Mouse (Mus musculus) liver, postnatal 0 days (tissue): ENCODE measurements around the gene Iba57.
A peak's percentile ranks its signal among the peaks of the same experiment; 100 is the strongest.

Experiments used
- CTCF ChIP-seq: sonication (generic); IDR thresholded peaks from 2 replicates; pipeline ENCODE4 v1.5.1; 2016; ENCODE audit warnings: antibody characterized with exemption, low read depth
- EP300 ChIP-seq: IDR thresholded peaks from 2 replicates; pipeline ENCODE4 v1.6.1; 2016; ENCODE audit warnings: antibody characterized with exemption, low read depth, mild to moderate bottlenecking

GRCm38 (mm10) chr11:59183821-59184220 is 20.3 kb upstream of the Iba57 start:
- TF ChIP-seq CTCF = peak; percentile 93
- no peak for TF ChIP-seq EP300
